Mouse (Mus musculus): ENCODE data around the gene Fam20a.

GRCm38 (mm10) chr11:109717966-109718895, 3.8 kb downstream of the Fam20a start:
- no peak for TF ChIP-seq POLR2A (IDR thresholded peaks at IDR 0.05; ENCODE audit: borderline replicate concordance, control insufficient read depth, low read depth, low read length)
- TF ChIP-seq CTCF (IDR thresholded peaks at IDR 0.05; ENCODE audit: control insufficient read depth, insufficient read depth, low read length), result no peak
